Mouse (Mus musculus) cerebellum, adult 2 months (tissue): ENCODE measurements around the gene Kcnb1.

Experiments used
- CTCF ChIP-seq: fragments of 200-500 bp; IDR thresholded peaks from 2 replicates; pipeline ENCODE4 v1.5.1; 2011; ENCODE audit warnings: low read depth, mild to moderate bottlenecking, control low read depth, low read length, moderate library complexity, borderline replicate concordance; ENCODE audit not compliant: insufficient read depth
- POLR2A ChIP-seq: fragments of 200-500 bp; IDR thresholded peaks from 2 replicates; pipeline ENCODE4 v1.6.1; 2011; ENCODE audit warnings: low read length, control low read depth, borderline replicate concordance; ENCODE audit not compliant: insufficient read depth

GRCm38 (mm10) chr2:167221159-167221845, 31.3 kb upstream of the Kcnb1 start:
- TF ChIP-seq CTCF = no peak
- TF ChIP-seq POLR2A = no peak
